Mouse (Mus musculus) spleen, postnatal 14 days (tissue): ENCODE results near the gene Lims1.
A peak's percentile ranks its signal among the peaks of the same experiment; 100 is the strongest.

Source experiments
- DNase-seq, 2 experiments: peaks; one replicate each; pipeline ENCODE4 v3.0.0; 2021 to 2022; ENCODE audit warnings: low spot score in 2 of 2

Lims1 gene

DNA sequence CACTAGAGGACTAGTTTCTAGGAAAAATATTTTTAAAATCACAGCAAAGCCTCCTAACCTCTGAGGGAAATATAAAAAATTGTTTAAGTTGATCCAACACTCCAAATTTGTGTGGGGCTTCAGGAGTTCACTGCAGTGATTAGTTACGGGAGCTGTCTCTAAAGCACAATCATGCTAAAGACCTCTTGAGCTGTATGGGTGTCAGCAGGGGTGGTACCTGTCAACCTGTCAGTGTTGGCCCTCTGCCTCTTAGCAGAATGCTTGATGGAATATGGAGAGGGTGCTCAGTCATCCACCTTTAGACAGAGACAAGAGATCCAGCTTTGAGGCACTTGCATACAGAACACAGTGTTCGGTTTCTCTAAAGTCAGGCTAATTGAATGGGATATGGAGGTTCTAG lies 60.5 kb downstream of the Lims1 start:
- no peak for DNase-seq

DNA sequence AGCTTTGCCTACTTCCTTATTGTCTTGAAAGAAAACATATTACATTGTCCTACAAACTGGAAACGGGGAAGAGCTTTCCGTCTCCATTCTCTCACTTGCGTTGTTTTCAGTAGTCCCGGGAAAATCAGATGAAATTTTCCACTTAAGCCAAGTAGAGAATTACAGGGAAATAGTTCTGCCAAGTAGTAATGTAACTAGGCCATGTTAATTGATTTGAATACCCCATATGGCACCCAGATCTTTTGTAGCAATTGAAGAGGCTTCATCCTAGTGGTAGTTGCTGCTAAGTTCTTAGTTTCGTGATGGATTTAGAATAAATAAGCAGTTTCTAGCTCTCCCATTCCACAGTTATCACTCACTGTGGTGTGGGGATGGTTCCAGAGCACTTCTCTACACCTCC lies 62.4 kb downstream of the Lims1 start:
- DNase-seq: no peak

DNA sequence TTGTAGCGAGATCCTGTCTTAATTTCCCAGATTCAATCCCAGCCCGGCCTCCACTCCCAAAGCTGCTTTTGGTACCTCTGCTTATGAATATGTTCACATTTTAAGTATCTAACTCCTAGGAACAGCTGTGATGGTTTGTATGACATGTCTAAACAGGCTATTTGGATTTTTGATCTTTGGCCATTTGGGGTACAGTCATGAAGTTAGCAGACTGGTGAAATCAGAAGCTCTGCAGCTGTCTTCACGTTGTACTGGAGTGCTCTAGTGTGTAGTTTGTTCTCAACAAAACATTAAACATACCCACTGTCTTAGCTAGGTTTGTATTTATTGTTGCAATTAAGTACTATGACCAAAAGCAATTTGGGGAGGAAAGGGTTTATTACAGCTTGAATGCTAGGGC lies 63.7 kb downstream of the Lims1 start:
- no peak for DNase-seq

DNA sequence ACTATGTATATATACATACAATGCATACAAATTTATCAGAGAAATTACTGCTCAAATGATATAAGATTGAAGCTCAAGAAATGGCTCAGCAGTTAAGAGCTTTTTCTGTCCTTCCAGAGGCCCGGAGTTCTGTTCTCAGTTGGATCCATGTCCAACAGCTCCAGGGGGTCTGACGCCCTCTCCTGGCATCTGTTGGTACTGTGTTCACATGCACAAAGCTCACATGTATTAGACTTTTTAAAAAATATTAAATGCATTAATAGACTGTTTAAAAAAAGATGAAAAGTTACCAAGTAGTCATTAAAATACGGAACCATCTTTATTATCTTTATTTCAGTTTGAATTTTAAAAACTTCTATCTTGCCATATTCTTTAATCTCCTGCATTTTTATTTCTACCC lies 65.4 kb downstream of the Lims1 start:
- no peak for DNase-seq

DNA sequence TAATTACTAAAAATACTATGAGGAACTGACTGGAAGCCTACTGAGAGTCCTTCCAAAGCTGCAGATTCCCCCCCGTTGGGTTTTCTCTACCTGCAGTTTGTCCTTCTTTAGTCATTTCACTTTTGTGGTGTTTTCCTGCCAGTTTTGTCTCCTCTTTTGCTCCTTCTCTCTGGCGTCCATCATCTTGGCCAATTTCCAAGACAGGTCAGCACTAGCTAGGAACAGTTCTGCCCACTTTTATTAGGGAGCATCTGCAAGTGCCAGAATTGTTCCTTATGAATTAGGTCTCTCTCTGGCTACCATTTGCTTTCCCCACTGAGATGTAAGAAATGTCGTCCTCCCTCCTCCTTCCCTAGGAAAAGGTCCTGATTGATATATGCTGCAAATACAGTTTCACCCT lies 65.9 kb downstream of the Lims1 start:
- DNase-seq: no peak

DNA sequence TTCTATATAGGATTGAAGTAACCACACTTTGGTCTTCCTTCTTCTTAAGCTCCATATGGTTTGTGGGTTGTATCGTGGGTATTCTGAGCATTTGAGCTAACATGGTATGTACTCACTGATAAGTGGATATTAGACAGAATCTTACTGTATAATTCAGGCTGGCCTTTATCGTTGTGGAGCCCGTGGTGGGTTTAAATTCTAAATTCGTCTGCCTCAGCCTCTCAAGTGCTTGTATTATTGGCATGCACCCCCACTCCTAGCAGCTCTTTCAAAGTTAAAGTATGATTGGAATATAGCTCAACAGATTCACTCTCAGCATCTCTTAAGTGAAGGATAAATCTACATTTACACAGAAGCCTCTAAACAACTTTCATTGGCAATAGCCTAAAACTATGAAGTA lies 69.2 kb downstream of the Lims1 start:
- DNase-seq: no peak

DNA sequence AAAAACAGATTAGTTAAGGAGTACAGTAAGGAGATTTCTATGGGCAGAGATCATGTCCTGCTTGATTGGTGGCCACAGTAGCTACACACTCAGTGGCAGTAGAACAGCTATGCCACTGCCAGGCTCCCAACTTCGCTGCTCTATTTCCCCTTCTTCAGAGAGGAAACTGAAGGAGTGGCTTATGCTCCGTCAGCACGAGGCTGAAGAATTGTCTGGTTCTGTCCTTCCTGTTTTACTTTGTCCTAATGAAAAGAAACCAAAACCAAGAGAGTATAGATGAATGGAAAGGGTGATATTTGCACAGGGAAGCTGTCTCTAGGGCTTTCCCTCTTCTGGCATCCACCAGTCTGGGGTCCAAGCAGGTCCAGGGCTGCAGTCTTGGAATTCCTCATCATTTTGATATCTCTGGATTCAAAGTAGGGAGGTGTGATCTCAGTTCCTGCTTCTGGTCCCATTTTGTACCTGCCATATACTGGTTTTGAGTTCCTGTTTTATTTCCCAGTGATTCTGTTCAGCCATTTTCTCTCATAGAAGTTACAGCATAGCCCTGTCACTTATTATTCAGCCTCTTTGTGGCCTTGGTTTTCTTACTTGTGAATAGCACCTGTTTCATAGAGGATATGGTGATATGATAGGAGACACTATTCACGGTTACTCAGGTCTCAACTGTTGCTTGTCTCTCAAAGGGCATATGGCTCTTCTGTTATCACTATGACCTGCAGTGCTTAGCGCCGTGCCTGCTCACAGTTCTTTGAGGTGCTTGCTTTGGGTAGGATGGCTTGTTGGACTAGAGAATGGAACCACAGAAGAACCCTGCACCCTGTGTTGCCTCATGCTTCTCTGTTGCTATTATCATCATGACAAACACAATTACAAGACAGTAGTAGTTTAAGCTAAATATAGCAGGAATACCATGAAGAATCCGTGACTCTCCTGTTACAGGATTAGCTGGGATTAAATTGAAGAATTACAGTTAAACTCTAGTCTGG lies 70.1 kb downstream of the Lims1 start:
- DNase-seq: no peak

DNA sequence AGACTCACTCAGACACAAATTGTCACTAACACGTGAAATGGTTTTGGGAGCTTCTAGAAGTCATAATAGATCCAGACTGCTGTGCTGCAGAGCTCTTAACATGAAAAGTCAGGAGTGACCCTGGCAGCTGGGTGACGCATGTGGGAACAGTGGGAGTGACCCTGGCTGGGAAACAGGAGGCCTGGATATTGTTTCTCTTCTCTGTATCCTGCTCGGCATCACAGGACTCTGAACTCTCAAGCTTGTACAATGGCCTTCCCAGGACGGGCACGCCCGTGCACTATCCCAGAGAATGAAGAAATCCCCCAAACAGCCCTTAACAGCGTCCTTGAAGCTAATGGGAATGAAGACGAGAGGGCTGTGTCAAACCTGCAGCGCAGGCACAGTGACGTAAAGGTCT lies 70.9 kb downstream of the Lims1 start:
- DNase-seq: no peak

DNA sequence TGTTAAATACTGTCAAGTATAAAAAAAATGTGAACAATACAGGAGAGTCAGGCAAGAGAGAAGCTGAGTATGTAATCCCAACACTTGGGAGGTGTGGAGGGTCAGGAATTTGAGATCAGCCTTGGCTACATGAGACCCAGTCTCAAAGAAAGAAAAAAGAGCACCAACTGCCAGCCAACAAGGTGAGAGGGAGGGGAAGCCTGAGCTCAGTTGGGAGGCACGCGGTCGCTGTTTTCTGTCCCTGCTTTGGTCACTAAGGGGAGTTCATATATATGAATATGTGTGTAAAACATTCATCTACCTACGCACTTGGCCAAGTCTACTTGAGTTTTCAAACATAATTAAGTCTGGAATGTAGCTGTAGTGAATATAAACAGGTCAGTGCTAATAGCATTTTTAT lies 72.0 kb downstream of the Lims1 start:
- no peak for DNase-seq

DNA sequence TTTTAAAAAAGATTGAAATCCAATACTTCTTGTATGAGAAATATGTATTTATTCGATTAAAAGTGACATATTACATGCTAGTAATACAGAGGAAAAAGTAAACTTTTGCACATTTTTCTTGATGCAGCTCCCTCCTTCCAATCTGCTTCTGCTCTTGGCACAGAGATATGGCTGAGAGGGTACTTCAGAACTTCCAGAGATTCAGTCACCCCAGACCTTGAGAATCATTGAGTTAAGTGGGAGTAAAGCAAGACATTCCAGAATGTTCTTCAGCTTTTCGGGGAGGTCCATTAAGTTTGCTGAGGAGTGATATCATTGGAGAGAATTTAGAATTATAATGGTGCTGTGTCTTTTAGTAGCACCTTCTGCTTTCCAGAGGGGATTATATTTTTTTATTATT lies 72.5 kb downstream of the Lims1 start:
- no peak for DNase-seq

DNA sequence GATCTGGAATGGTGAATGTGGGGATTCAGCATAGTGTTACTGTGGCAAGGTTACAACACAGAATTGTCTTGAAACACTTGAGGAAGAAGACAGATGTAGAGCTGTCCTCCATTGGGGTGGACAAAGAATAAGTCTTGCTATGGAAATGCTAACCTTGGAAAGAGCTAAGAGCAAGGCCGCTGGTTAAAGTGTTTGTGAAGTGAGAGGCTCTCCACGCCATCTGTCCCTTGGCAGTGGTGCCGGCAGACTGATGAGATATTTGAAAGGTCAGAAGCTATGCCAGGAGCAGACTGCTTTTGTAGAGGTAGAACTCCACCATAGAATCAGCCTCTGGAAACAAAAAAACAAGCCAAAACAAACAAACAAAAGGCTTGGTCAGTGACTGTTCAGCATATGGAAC lies 73.3 kb downstream of the Lims1 start:
- no peak for DNase-seq

DNA sequence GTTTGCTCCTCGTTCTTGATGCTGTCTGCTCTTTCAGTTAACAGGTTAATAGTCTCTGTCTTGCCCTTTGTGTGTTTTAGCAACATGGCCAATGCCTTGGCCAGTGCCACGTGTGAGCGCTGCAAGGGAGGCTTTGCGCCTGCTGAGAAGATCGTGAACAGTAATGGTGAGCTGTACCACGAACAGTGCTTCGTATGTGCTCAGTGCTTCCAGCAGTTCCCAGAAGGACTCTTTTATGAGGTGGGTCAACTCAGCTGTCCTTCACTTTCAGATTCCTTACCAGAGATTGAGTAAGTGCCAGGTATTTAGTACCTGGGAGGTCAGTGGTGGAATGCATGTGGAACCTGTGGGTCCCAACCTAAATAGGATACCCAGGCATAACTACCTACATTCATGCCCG lies 75.7 kb downstream of the Lims1 start:
- no peak for DNase-seq

DNA sequence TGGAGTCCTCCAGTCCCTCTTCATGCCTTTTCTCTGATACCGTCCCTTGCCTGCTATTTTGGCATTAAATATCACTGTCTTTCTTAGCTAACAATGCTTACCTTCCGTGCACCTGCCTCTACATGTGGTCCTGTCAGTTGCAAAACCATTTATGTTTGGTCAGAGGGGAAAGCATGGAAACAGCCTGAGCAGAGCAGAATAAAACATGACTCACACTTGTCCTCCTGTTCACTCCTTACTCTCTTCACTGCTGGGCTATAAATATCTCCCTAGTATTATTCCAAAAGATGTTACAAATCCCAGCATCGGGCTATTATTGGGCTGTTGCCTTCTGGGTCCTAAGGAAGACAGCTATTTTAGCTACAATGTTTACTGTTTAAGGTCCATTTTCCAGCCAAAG lies 78.6 kb downstream of the Lims1 start:
- no peak for DNase-seq

DNA sequence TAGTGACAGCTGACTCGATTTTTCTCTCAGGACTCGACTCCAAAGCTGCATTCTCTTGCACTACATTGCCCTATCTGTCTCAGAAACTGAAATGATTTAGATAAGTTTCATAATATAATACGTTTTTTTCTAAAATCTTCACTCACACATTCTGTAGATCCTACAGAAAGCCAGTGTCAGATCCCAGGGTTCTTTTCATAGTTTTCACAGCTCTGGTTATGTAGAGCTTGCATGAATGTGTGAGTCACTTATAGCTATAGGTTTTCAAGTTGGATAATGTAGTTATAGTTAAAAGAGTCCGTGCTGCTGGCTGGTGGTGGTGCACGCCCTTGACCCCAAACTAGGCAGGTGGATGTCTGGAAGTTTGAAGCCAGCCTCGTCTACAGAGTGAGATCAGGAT lies 81.4 kb downstream of the Lims1 start:
- DNase-seq: no peak

DNA sequence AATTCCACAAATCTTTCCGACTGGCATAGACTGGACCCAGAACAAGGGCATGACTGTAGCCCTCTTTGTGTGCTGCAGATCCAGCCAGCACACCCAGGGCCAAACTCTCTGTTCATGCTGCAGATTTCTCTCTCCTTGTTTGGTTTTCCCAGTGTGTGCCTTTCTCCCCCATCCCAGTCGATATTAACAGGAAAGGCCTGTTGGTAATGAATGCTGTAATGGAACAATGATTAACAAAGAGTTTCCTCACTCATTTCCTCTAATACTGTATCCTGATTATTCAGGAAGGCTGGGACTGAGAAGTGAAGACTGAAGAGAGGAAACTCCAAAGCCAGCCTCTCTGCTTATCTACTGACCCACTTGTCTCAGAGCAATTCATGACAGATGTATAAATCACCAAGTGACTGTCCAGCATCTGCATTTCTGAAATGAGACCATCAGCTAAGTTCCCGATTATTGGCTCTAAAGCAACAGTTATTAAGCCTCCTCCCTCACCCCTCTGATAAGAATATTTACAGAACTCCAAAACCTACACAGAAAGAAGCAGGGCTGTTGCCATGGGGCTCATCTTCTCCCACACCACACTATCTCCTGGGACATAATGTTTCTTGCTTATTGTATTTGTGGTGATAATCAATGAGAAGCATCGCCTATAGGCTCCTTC lies 82.2 kb downstream of the Lims1 start:
- no peak for DNase-seq

DNA sequence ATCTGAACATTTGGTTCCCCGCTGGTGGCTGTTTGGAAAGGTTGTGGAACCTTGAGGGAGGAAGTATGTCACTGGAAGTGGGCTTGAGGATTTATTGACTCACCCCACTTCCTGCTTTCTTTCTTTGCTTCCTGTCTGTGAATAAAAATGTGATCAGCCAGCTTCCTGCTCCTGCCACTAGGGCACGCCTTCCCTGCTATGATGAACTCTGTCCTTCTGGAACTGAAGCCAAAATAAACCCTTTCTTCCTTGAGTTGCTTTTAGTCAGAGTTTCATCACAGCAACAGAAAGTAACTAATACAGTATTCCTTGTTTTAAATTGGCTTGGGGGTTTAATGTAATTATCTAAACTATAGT lies 82.7 kb downstream of the Lims1 start:
- DNase-seq: no peak

DNA sequence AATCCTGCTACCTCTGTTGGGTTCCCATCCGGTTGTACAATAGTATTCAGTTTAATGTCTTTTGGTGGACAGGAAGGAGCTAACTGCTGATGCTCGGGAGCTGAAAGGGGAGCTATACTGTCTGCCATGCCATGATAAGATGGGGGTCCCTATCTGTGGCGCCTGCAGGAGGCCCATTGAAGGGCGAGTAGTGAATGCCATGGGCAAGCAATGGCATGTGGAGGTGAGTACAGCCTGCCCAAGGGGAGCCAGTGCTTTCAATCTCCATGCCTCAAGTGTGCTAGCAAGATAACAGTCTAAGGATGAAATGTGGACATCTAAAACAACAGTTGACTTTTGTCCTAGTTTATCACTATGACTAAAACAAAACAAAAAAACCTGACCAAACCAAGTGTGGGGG lies 89.1 kb downstream of the Lims1 start:
- no peak for DNase-seq

DNA sequence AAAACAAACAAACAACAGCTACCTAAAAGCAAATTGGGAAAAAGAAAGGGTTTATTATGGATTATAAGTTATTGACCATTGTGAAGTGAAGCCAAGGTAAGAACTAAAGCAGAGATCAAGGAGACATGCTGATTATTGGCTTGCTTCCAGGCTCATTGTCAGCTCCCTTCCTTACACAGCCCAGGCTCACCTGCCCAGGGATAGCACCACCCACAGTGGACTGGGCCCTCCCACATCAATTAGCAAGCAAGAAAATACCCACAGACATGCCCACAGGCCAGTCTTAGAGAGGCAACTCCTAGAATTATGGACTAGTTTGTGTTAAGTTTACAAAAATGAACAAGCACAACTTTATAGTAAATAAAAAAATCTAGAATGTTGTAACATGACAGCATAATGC lies 89.6 kb downstream of the Lims1 start:
- DNase-seq: no peak

DNA sequence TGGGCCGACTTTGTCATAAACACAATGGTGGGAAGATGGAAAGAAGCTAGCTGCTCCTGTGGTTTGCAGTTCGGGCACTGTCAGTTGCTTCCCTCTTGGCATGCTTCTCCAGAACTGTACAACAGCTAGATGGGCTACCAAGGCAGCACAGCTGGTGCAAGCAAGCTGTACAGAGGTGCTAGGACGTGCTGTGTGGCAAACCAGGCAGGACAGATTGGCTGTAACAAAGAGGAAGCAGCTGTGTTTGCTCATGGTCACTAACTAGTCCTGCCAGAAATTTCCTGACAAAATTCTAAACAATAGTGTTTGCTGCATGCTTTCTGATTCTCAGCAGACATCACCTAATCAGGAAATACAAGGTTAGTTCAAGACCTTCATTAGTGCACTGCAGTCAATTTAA lies 93.4 kb downstream of the Lims1 start:
- DNase-seq: no peak

DNA sequence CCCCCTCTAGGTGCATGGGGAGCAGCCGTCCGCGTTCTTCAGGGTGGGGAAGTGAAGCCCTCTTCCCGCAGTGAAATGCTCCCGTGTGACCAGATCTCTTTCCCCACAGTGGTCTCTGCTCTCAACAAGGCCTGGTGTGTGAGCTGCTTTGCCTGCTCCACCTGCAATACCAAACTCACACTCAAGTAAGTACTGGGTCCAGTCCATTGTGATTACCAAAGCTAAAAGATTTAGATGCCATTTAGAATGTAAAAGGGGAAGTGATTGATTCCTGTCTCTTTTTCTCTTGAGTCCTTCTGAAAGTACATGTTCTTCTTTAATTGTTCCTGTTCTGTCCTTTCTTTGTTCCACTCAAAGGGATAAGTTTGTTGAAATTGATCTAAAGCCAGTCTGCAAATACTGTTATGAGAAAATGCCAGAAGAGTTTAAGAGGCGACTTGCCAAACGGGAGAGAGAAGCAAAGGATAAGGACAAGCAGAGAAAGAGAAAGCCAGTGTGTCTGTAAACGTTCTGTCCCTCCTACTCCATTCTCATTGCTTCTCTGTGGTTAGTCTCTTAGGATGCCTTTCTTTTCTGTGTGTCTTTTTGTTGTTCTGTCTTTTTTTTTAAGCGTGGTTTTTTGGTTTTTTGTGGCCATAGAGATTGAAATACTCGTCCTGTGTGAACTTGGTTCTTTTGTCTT lies 95.2 kb downstream of the Lims1 start:
- DNase-seq: no peak

DNA sequence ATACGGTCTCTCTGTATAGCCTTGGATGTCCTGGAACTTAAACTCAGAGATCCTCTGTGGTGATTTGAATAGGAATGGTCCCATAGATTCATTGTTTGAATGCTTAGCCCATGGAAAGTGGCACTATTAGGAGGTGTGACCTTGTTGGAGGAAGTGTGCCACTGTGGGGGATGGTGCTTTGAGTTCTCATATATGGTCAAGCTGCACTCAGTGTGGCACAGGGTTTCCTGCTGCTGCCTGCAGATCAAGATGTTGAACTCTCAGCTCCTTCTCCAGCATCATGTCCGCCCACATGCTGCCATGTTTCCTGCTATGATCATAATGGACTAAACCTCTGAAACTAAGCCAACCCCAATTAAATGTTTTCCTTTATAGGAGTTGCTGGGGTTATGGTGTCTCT lies 104.7 kb downstream of the Lims1 start:
- DNase-seq: no peak

DNA sequence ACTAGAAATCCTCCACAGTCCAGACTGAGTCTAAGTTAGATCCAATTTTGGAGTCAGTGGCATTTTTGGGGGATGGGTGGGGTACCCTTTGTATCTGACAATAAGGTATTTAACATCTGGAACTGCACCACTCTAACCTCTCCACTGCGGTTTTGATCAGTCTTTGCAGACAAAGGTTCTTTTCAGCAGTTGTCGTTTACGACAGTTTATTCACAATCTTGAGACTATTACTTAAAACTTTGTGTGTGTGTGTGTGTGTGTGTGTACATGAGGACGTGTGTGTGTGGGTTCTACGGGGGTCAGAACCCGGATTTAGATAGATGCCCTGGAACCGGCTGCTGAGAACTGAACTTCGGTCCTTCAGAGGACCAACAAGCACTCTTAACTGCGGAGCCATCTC lies 122.6 kb downstream of the Lims1 start:
- DNase-seq: peak in 1 of 2 experiments; percentile 3
